Mouse (Mus musculus) myocyte (in vitro differentiated cells): ENCODE measurements around the gene Dhcr24.

ENCODE experiments used
- CEBPB ChIP-seq: IDR thresholded peaks from 2 replicates; pipeline ENCODE4 v1.6.1; 2011; ENCODE audit warnings: mild to moderate bottlenecking, moderate library complexity; ENCODE audit not compliant: poor library complexity, insufficient read depth, severe bottlenecking
- MAX ChIP-seq: IDR thresholded peaks from one replicate; pipeline ENCODE4 v1.6.1; 2011; ENCODE audit warnings: low read depth, mild to moderate bottlenecking, control low read depth
- MYOD1 ChIP-seq, 3 experiments: IDR thresholded peaks; one replicate each; pipeline ENCODE4 v1.6.1; 2011; ENCODE audit warnings: control low read depth in 2 of 3, low read depth in 2 of 3, mild to moderate bottlenecking in 2 of 3, moderate library complexity in 1 of 3; ENCODE audit not compliant: insufficient read length in 2 of 3, control insufficient read depth in 1 of 3
- MYOG ChIP-seq, 3 experiments: IDR thresholded peaks; one replicate each; pipeline ENCODE4 v1.6.1; 2011; ENCODE audit warnings: control low read depth in 2 of 3, low read depth in 2 of 3, mild to moderate bottlenecking in 2 of 3; ENCODE audit not compliant: insufficient read length in 2 of 3, control insufficient read depth in 1 of 3, insufficient read depth in 1 of 3
- POLR2A ChIP-seq: IDR thresholded peaks from one replicate; pipeline ENCODE4 v1.6.1; 2011; ENCODE audit warnings: low read depth, mild to moderate bottlenecking, control low read depth, moderate library complexity; ENCODE audit not compliant: insufficient read length
- TCF12 ChIP-seq: IDR thresholded peaks from one replicate; pipeline ENCODE4 v1.6.1; 2011; ENCODE audit warnings: mild to moderate bottlenecking, control low read depth; ENCODE audit not compliant: poor library complexity, insufficient read depth, severe bottlenecking

DNA sequence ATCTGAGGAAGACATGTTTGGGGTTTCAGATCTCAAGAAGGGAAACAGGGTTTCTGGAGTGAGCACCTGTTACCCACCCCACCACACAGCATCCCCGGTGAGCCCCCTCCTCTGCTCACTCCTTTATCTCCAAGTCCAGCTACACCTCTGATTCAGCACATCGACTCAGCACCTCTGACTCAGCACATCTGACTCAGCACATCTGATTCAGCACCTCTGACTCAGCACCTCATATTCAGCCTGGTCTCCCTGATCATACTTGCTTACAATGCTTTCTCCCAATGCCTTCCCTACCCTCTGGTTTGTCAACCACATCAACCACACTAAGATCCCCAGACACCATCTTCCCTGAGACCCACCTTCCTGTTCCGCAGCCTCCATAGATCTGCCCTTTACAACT is 52.7 kb downstream of the Dhcr24 start:
- TF ChIP-seq MAX (no peak), POLR2A (no peak), CEBPB (no peak), MYOG (IDR thresholded peaks at IDR 0.05; ENCODE audit: control insufficient read depth in 1 of 3, insufficient read depth in 1 of 3, insufficient read length in 2 of 3, low read depth in 2 of 3) (no peak), MYOD1 (IDR thresholded peaks at IDR 0.05; ENCODE audit: control insufficient read depth in 1 of 3, insufficient read length in 2 of 3, low read depth in 2 of 3) (no peak), TCF12 (no peak)
